Mouse (Mus musculus) hindbrain, embryonic 12.5 days (tissue): Measurements from ENCODE around the gene Tex10. TPM values are rescaled to one million over a fixed set of nuclear protein-coding genes. Genes with fewer than 3 reads are reported as not detected.

Experiments
- ATAC-seq: fragments of 200-750 bp; cut with Nextera tagmentation; 2 replicates; pipeline ENCODE4 v1.8.0; 2017; ENCODE audit warnings: moderate TSS enrichment; ENCODE audit not compliant: low FRiP score
- H3K27ac ChIP-seq: fragments of 300-500 bp; sonication (generic); 2 replicates; pipeline ENCODE4 v1.5.1; 2016; ENCODE audit warnings: mild to moderate bottlenecking
- H3K27me3 ChIP-seq: fragments of 300-500 bp; sonication (generic); 2 replicates; pipeline ENCODE4 v1.6.1; 2016; ENCODE audit warnings: mild to moderate bottlenecking
- H3K36me3 ChIP-seq: fragments of 300-500 bp; sonication (generic); 2 replicates; pipeline ENCODE4 v1.6.1; 2016; ENCODE audit warnings: mild to moderate bottlenecking
- H3K4me1 ChIP-seq: fragments of 300-500 bp; sonication (generic); 2 replicates; pipeline ENCODE4 v1.6.1; 2016
- H3K4me2 ChIP-seq: fragments of 300-500 bp; sonication (generic); replicated peaks from 2 replicates; pipeline ENCODE4 v1.6.1; 2016; ENCODE audit warnings: mild to moderate bottlenecking
- H3K4me3 ChIP-seq: fragments of 300-500 bp; sonication (generic); 2 replicates; pipeline ENCODE4 v1.5.1; 2016; ENCODE audit warnings: mild to moderate bottlenecking
- H3K9ac ChIP-seq: fragments of 300-500 bp; sonication (generic); 2 replicates; pipeline ENCODE4 v1.6.1; 2016; ENCODE audit warnings: mild to moderate bottlenecking, moderate library complexity
- H3K9me3 ChIP-seq: fragments of 300-500 bp; sonication (generic); replicated peaks from 2 replicates; pipeline ENCODE4 v1.6.1; 2016; ENCODE audit warnings: mild to moderate bottlenecking
- WGBS: fragments of 180-500 bp; shearing (Covaris S2); methylation state at CpG from one replicate; pipeline ENCODE4 v1.1.7; 2016; 5-methylcytosine and 5-hydroxymethylcytosine counted together
- polyA plus RNA-seq: library from polyadenylated mRNA; unstranded; fragments of >200 nt; fragmentation: Nextera tagmentation; extraction: Ambion mirVana; gene quantifications from 2 replicates; pipeline ENCODE4 v1.2.1, GENCODE M21; 2016

Tex10 gene
- polyA plus RNA-seq, 1 experiment from 2014 or later, result 53.9 TPM

GRCm38 (mm10) chr4:48380940-48381339, 92.3 kb downstream of the Tex10 start:
- Histone ChIP-seq H3K27ac (no peak overlapping the region), H3K9me3 (no peaks in the 10 kb centered on the region), H3K27me3 (no peaks in the 10 kb centered on the region), H3K4me1 (no peaks in the 10 kb centered on the region), H3K9ac (no peak overlapping the region), H3K4me2 (no peak overlapping the region), H3K4me3 (no peak overlapping the region), H3K36me3 (no peaks in the 10 kb centered on the region)
- 0% methylated on average over 2 of the region's 2 CpGs for WGBS
- ATAC-seq, result no peak

Other genes starting within 250 kb of the Tex10 start
- gene Erp44, start 193.9 kb downstream of the Tex10 start, polyA plus RNA-seq, result 76.4 and 83.0 TPM in 2 replicates
- gene Invs, start 193.7 kb downstream of the Tex10 start, polyA plus RNA-seq, result 10.4 and 11.2 TPM in 2 replicates
- 50.8 and 56.1 TPM in 2 replicates for gene Msantd3, start 66.5 kb upstream of the Tex10 start, polyA plus RNA-seq
- gene Tmeff1, start 111.7 kb upstream of the Tex10 start, polyA plus RNA-seq, result 295 and 300 TPM in 2 replicates
- gene Cavin4, start 190.1 kb upstream of the Tex10 start, polyA plus RNA-seq, result 2.6 and 3.4 TPM in 2 replicates